Mouse (Mus musculus) CH12.LX (cell line): Measurements from ENCODE around the gene Tbc1d25.

Experiments used
- CHD2 ChIP-seq: IDR thresholded peaks from 2 replicates; pipeline ENCODE4 v1.6.1; 2011; ENCODE audit warnings: low read length, improper control_type of control experiment
- CTCF ChIP-seq, 2 experiments: IDR thresholded peaks in 1 of 2; conservative IDR thresholded peaks in 1 of 2; 2 replicates each; pipeline ENCODE4 v1.5.1; 2011 to 2012; ENCODE audit warnings: low read depth in 2 of 2, low read length in 2 of 2, improper control_type of control experiment in 1 of 2, inconsistent platforms in 1 of 2, mild to moderate bottlenecking in 1 of 2, moderate library complexity in 1 of 2
- ELF1 ChIP-seq: IDR thresholded peaks from 2 replicates; pipeline ENCODE4 v1.6.1; 2014; ENCODE audit warnings: low read depth, mild to moderate bottlenecking, inconsistent platforms, low read length, improper control_type of control experiment
- EP300 ChIP-seq: IDR thresholded peaks from 2 replicates; pipeline ENCODE4 v1.6.1; 2011; ENCODE audit warnings: low read length, improper control_type of control experiment
- IRF4 ChIP-seq: IDR thresholded peaks from 2 replicates; pipeline ENCODE4 v1.6.1; 2014; ENCODE audit warnings: low read depth, mild to moderate bottlenecking, inconsistent platforms, low read length, improper control_type of control experiment
- JUND ChIP-seq: conservative IDR thresholded peaks from 2 replicates; pipeline ENCODE4 v1.6.1; 2011; ENCODE audit warnings: low read depth, low read length, improper control_type of control experiment
- MAX ChIP-seq: IDR thresholded peaks from 2 replicates; pipeline ENCODE4 v1.6.1; 2011; ENCODE audit warnings: low read length, improper control_type of control experiment
- MAZ ChIP-seq: IDR thresholded peaks from 2 replicates; pipeline ENCODE4 v1.6.1; 2012; ENCODE audit warnings: low read depth, mild to moderate bottlenecking, inconsistent platforms, low read length, improper control_type of control experiment, moderate library complexity
- NRF1 ChIP-seq: IDR thresholded peaks from 2 replicates; pipeline ENCODE4 v1.6.1; 2014; ENCODE audit warnings: low read depth, mild to moderate bottlenecking, inconsistent platforms, low read length, improper control_type of control experiment, moderate library complexity
- POLR2A ChIP-seq: IDR thresholded peaks from 2 replicates; pipeline ENCODE4 v1.6.1; 2011; ENCODE audit warnings: low read depth, mild to moderate bottlenecking, improper control_type of control experiment, low read length
- USF1 ChIP-seq: IDR thresholded peaks from 2 replicates; pipeline ENCODE4 v1.6.1; 2014; ENCODE audit warnings: low read depth, mild to moderate bottlenecking, inconsistent platforms, low read length, improper control_type of control experiment
- ZKSCAN1 ChIP-seq: IDR thresholded peaks from 2 replicates; pipeline ENCODE4 v1.6.1; 2012; ENCODE audit warnings: low read depth, inconsistent platforms, low read length, improper control_type of control experiment, borderline replicate concordance

GRCm38 (mm10) chrX:8163076-8163475 is 12.9 kb downstream of the Tbc1d25 start:
- no peak for TF ChIP-seq POLR2A
- no peak for TF ChIP-seq IRF4
- TF ChIP-seq MAX, result no peak
- no peak for TF ChIP-seq ELF1
- no peak for TF ChIP-seq CTCF (conservative IDR thresholded peaks at IDR 0.05 in 1 of 2, IDR thresholded peaks at IDR 0.05 in 1 of 2; ENCODE audit: low read depth in 2 of 2, low read length in 2 of 2)
- TF ChIP-seq EP300, result no peak
- no peak for TF ChIP-seq JUND
- no peak for TF ChIP-seq CHD2
- no peak for TF ChIP-seq MAZ
- no peak for TF ChIP-seq USF1
- no peak for TF ChIP-seq NRF1
- TF ChIP-seq ZKSCAN1, result no peak
